Mouse (Mus musculus) right cerebral cortex, postnatal 4 days (tissue): Measurements from ENCODE around the gene Lbhd2.

Experiments
- DNase-seq: peaks from one replicate; pipeline ENCODE4 v3.0.0-alpha.2; 2022

Gene Lbhd2

GRCm38 (mm10) chr12:111432751-111433331 lies 26.2 kb downstream of the Lbhd2 start:
- no peak for DNase-seq

GRCm38 (mm10) chr12:111434164-111434744 lies 27.6 kb downstream of the Lbhd2 start:
- no peak for DNase-seq

GRCm38 (mm10) chr12:111434745-111435327 lies 28.2 kb downstream of the Lbhd2 start:
- no peak for DNase-seq

- no peak for DNase-seq
Observed at GRCm38 (mm10) chr12:111436170-111436569, 29.6 kb downstream of the Lbhd2 start.

GRCm38 (mm10) chr12:111436640-111437039 lies 30.0 kb downstream of the Lbhd2 start:
- no peak for DNase-seq

- DNase-seq = no peak
Observed at GRCm38 (mm10) chr12:111437222-111437900, 30.8 kb downstream of the Lbhd2 start.

- DNase-seq = no peak
Observed at GRCm38 (mm10) chr12:111438850-111439249, 32.2 kb downstream of the Lbhd2 start.

GRCm38 (mm10) chr12:111440701-111441373 lies 34.2 kb downstream of the Lbhd2 start:
- no peak for DNase-seq

GRCm38 (mm10) chr12:111441523-111441922 lies 34.9 kb downstream of the Lbhd2 start:
- DNase-seq = no peak

- no peak for DNase-seq
Observed at GRCm38 (mm10) chr12:111442309-111443010, 35.9 kb downstream of the Lbhd2 start, which contains the start of gene Tnfaip2. Gene Tnfaip2 (plus strand): TSS chr12:111442469.

GRCm38 (mm10) chr12:111443011-111443870 lies 36.6 kb downstream of the Lbhd2 start:
- no peak for DNase-seq

GRCm38 (mm10) chr12:111443921-111444831 lies 37.6 kb downstream of the Lbhd2 start:
- no peak for DNase-seq

GRCm38 (mm10) chr12:111445161-111445889 lies 38.7 kb downstream of the Lbhd2 start:
- no peak for DNase-seq

- no peak for DNase-seq
Observed at GRCm38 (mm10) chr12:111445890-111446613, 39.4 kb downstream of the Lbhd2 start.

GRCm38 (mm10) chr12:111446745-111447144 lies 40.1 kb downstream of the Lbhd2 start:
- DNase-seq = no peak

- no peak for DNase-seq
Observed at GRCm38 (mm10) chr12:111447350-111447749, 40.7 kb downstream of the Lbhd2 start.

- no peak for DNase-seq
Observed at GRCm38 (mm10) chr12:111447898-111448760, 41.5 kb downstream of the Lbhd2 start.
